Mouse (Mus musculus): Measurements from ENCODE around the gene Itga8.

Gene Itga8

GRCm38 (mm10) chr2:12077266-12077891, 224.3 kb downstream of the Itga8 start:
- no peak for DNase-seq

- no peak for DNase-seq
Observed at GRCm38 (mm10) chr2:12065669-12066399, 235.9 kb downstream of the Itga8 start.

GRCm38 (mm10) chr2:12060034-12060723, 241.5 kb downstream of the Itga8 start:
- no peak for DNase-seq
